Mouse (Mus musculus) heart, adult 8-10 months (tissue): ENCODE data around the gene Top1. TPM values are rescaled to one million over a fixed set of nuclear protein-coding genes. Genes with fewer than 3 reads are reported as not detected.

Experiments used
- DNase-seq: peaks from one replicate; pipeline ENCODE4 v3.0.0; 2022; ENCODE audit warnings: low spot score
- total RNA-seq, 4 experiments: library from RNA; stranded (reverse); gene quantifications; 2 replicates each; pipeline ENCODE4 v1.2.4; 2022

The Top1 gene
- total RNA-seq, 4 experiments from 2014 or later: 39.8 to 46.9 (median 43.0) TPM

- no peak for DNase-seq
These were observed 95.9 kb downstream of the Top1 start for GRCm38 (mm10) chr2:160741580-160741979.

GRCm38 (mm10) chr2:160742161-160742609 is 96.5 kb downstream of the Top1 start:
- no peak for DNase-seq

GRCm38 (mm10) chr2:160744040-160744822 is 98.5 kb downstream of the Top1 start:
- peak; percentile 75 for DNase-seq

DNA sequence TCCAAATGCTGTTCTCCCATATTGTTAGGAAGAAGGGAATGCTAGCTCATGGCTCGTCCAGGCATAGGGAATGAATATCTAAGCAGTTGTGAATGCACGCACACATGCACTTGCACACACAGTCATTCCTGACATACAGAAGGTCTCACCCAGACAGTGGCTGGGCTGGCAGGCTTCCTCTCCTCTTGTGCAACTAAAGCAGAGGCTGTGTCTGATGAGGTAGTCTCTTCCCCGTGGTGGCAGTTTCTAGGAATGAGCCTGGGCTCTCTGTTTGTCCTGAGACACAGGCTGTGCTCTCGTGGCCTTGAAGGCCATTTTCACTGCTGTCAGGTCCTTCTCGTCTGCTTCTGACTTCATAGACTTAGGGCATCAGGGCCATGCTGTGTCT is 99.1 kb downstream of the Top1 start:
- no peak for DNase-seq

DNA sequence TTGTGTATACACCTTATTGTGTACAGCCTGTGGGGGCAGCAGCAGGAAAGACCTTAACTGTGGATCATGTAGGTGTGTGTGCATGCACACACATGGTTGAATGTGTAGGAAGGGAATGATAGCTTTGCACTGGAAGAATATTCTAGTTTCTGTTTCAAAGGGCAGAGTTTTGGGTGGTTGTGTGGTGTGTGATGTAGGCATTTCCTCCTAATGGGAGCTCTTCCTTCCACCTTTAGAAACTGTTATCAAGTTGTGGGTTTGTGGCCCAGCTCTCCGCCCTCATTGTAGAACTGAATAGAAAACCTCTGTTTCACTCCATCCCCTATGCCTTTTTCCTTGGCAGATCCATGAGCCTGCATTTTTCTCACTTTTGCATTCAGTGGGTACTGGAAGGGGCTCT is 99.8 kb downstream of the Top1 start:
- no peak for DNase-seq

DNA sequence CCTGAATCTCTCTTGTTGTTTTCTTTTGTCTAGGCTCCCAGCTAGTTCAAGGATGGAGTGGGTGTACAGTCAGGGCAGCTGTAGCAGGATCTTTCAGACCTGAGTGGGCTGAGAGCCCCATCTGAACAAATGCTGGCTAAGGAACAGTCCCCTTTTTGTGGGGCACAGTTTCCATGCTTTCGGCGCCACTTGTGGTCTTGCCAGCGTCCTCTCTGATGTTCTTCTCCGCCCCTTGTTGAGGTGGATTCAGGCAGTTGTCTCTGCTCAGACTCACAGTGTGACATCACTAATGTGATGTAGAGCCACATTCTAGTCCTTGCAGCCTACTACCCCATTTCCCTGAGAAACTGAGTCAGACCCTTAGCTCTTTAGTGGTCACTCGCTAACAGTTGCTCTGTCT is 100.9 kb downstream of the Top1 start:
- no peak for DNase-seq

DNA sequence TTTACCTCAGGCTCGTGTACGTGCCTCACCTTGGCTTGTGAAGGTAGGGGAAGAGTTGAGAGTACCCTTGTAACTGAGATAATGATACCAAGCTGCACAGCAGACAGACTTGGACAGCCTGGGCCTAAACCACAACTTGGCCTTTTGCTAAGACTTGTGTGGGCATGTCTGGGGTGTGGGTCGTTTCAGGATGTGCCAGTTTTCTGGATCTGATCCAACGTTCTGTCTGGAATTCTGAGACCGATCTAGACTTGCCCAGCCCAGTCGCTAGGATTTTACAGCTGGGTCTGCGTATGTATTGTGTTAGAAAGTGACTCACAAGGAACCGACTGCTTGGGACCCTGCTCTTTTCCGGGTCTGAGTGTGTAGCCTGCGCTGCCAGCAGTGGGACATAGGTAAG is 101.4 kb downstream of the Top1 start:
- no peak for DNase-seq

DNA sequence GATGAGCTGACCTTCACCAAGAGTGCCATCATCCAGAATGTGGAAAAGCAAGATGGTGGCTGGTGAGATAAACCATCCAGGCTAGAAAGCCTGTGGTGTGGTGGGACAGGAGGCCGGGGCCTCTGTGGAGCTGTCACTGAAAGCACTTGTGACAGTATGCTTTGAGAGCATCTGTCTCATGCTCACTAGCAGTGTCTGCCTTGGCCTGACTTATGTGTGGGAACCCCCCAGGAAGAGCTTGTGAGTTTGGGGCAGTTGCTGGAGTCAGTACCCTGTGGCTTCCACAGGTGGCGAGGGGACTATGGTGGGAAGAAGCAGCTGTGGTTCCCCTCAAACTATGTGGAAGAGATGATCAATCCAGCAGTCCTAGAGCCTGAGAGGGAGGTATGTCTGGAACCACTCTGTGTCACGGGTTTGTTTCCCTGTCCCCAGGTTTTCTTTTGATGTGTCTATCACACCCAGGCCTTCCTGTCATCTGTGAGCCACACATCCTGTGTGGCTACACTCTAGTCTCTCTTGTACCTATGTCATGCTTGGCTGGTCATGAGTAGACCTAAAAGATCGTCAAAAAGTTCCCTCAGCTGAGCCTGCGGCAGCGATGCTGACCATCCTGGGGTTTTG is 111.0 kb downstream of the Top1 start:
- DNase-seq: no peak

- DNase-seq: no peak
These were observed 114.9 kb downstream of the Top1 start for GRCm38 (mm10) chr2:160760433-160761184.

- no peak for DNase-seq
These were observed 118.1 kb downstream of the Top1 start for GRCm38 (mm10) chr2:160763816-160764215.

DNA sequence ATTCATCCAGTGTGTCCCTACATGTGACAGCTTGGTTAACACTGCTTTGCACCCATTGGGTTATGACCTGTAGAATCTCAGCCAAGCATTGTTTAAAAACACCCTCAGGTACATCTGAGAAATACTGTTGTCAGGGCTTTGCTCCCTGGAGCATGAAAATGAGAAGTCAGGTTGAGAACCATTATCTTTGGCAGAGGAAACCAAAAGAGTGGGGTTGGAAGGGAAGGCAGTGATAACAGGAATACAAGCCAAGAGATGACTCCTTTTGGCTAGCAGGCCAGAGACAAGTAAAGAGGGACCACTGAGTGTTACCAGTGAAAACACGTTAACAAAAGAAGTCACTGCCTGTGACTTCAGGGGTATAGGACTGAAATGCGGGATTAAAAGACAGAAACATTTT is 118.7 kb downstream of the Top1 start:
- no peak for DNase-seq

- no peak for DNase-seq
These were observed 119.4 kb downstream of the Top1 start for GRCm38 (mm10) chr2:160765096-160765495.

- peak; percentile 90 for DNase-seq
These were observed 120.7 kb downstream of the Top1 start for GRCm38 (mm10) chr2:160766371-160766771.

- no peak for DNase-seq
These were observed 121.5 kb downstream of the Top1 start for GRCm38 (mm10) chr2:160767201-160767600.

DNA sequence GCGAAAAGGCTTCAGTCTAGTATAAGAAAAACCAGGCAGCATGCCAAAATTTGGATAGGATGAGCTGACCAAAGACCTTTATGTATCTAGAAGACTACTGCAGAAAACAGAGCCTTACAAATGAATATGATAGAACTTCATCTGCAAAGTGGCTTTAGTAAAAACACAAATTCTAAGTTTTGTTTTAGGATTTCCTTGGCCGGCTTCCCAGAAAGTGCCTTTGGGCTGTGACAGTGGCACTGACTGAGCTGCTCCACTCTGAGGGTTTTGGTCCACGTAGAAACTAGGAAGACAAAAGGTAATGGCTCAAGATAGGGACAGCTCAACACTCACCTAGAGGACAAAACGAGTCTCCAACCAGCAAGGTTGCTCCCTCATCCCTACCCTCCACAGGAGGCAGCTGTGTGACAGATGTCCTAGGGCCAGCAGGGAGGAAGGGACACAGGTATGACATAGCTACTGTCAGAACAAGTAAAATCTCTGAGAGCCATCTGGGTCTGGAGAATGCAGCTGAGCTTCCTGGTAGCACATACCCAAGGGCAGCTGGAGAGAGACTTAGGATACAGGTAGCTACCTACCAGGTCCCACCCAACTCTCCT is 122.5 kb downstream of the Top1 start:
- DNase-seq: no peak

GRCm38 (mm10) chr2:160768997-160769396 is 123.3 kb downstream of the Top1 start:
- DNase-seq: no peak

DNA sequence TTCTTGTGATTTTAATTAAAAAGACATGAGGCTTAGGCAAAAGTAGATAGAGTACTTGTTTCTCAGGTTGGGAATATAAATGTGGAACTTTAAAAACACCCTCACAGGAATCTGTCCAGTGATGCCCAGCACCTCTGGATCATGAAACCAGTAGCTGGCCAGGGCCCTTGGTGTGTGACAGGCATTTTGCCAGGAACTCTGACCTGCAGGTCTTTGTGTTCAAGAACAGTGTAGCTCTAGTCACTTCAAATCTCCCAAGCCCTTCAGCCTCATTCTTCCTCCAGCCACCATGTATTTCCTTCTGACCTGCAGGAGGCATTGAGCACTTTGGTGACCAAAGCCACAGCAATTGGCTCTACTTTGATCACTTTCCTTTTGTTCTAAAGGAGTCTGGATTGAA is 124.7 kb downstream of the Top1 start:
- DNase-seq: no peak

DNA sequence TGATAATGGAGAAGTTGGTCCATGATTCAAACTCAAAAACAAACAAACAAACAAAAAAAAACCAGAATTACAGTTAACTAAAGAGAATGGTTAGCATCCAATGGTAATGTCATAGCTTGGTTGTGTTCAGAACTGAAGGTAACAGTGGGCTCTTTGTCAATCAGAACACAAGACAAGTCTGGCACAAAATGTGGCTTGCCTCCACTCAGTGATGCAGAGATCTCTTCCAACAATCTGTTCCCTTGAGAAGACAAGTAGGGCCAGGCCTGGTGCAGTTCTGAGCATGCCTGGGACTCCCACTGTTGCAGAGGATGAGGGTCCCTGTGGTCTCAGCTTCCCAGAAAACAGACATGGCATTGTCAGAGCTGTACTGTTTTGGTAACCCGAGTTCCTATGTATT is 125.2 kb downstream of the Top1 start:
- DNase-seq: no peak

- DNase-seq: no peak
These were observed 125.9 kb downstream of the Top1 start for GRCm38 (mm10) chr2:160771325-160772276.
